Mouse (Mus musculus): ENCODE measurements at regions not wholly inside any gene's neighbourhood (a gene's known extent, or its start where the extent isn't known, plus 50 kb on each side); places are given as distances from the start of the nearest gene placed in this dataset.
A peak's percentile ranks its signal among the peaks of the same experiment; 100 is the strongest.

DNA sequence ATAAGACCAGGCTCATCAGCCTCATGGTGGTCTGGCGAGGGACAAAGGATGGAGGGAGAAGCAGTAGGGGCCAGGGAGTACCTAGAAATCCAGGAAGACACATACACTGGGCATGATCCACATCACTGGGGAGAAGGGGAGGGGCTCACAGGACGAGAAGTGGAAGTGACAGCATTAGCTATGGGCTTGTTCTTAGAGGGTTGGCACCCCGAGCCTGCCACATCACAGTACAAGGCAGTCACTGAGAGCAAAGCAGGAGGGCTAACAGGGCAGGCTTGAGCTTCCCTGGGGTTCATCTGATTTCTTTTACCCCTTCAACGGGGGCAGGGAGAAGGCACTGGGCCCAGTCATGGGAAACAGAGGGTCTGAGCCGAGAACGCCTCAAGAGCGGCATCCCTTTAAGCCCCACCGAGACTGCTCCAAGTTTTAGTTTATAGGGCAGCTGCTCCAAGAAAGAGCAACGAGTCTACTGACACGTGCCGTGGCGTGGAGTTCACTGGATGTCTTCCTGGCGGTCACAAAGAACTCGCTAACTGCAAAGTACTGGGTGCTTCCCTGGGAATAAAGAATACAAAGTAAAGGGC lies 115.1 kb upstream of the Foxn2 start:
- no peak overlapping the region for H3K9ac ChIP-seq (replicated peaks; ENCODE audit: low read length)
- H3K4me2 ChIP-seq (ENCODE audit: low read depth, low read length): no peak overlapping the region
- ATAC-seq (peak; percentile 16; the same call in 1 of the 2 replicates), DNase-seq (ENCODE audit: low spot score) (no peak)
- H3K4me3 ChIP-seq (ENCODE audit: low read length): no peak overlapping the region
- H3K27ac ChIP-seq: peak overlapping the region; percentile 69
- H3K9me3 ChIP-seq (ENCODE audit: low read length): no peaks in the 10 kb centered on the region
- H3K4me1 ChIP-seq (ENCODE audit: insufficient read depth, low read length): peaks cover 11% of the 10 kb centered on the region
- H3K27me3 ChIP-seq (ENCODE audit: insufficient read depth, low read length): no peaks in the 10 kb centered on the region
- TF ChIP-seq CTCF (IDR thresholded peaks at IDR 0.05; ENCODE audit: low read depth): no peak
- WGBS: 20% methylated on average over 14 of the region's 14 CpGs
- H3K36me3 ChIP-seq (ENCODE audit: insufficient read depth, low read length): no peaks in the 10 kb centered on the region

DNA sequence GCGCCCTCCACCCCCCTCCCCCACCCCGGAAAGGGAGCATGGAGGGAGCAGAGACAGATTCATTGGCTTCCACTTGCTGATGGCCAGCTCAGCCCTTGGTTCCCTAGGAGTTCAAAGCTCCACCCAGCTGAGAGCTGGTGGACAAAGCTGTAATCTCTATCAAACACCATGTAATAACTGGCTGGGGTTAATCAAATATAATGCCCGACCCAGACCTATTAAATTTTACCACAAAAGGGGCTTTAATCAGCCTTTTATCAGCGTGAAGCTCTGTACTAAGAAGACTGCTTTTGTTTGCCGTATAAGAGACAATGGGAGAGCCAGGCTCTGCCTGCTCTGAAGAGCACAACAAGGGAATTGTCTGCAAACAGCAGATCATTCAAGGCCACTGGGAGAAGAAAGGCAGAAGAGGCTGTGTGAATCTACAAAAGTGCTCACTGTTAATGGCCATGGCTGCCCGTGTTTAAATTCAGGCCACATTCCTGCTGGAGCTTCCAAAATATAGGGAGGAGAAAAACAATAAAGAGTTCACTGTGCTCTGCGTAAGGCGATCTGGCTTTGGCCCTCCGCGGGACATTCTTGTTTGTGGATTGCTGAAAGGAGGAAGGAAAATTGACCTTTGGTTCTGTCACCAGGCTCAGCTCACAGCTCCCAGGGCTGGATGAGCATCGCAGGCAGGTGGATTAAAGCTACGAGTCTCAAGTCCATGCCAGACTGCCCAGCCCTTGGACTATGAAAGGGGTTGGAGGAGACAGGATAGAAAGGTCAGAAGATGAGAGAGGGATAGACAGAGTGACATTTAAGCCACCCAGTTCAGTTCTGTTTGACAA lies 114.4 kb upstream of the Foxn2 start:
- H3K9me3 ChIP-seq (ENCODE audit: low read length): no peaks in the 10 kb centered on the region
- 12% methylated on average over 12 of the region's 12 CpGs for WGBS
- no peak for TF ChIP-seq CTCF (IDR thresholded peaks at IDR 0.05; ENCODE audit: low read depth)
- ATAC-seq: peak; percentile 81
- H3K27me3 ChIP-seq (ENCODE audit: insufficient read depth, low read length): no peaks in the 10 kb centered on the region
- DNase-seq (ENCODE audit: low spot score): peak; percentile 60
- H3K4me2 ChIP-seq (ENCODE audit: low read depth, low read length): no peak overlapping the region
- H3K27ac ChIP-seq: peak overlapping the region; percentile 69
- no peak overlapping the region for H3K4me3 ChIP-seq (ENCODE audit: low read length)
- H3K4me1 ChIP-seq (ENCODE audit: insufficient read depth, low read length): peaks cover 11% of the 10 kb centered on the region
- H3K9ac ChIP-seq (replicated peaks; ENCODE audit: low read length): no peak overlapping the region
- H3K36me3 ChIP-seq (ENCODE audit: insufficient read depth, low read length): no peaks in the 10 kb centered on the region

DNA sequence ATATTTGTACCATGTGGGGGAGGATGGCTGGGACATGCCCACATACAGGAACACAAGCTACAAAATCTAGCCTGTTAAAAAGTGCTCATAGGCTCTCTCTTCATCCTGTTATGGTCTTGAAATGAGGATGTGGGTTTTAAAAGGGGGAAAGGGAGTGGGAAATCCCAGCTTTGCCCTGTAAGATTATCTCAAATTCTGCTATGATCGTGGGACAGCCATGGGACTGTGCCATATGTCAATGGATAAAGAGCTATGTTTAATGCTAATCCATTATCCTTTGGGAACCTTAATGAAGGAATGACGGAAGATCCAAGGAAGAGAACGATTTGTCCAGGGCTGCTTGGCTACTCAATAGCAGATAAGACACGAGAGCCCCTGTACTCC lies 113.8 kb upstream of the Foxn2 start:
- H3K4me3 ChIP-seq (ENCODE audit: low read length): no peak overlapping the region
- H3K9ac ChIP-seq (replicated peaks; ENCODE audit: low read length): no peak overlapping the region
- ATAC-seq (no peak), DNase-seq (ENCODE audit: low spot score) (no peak)
- H3K27ac ChIP-seq: peak overlapping the region; percentile 69; the same call in 1 of the 2 replicates
- no peaks in the 10 kb centered on the region for H3K36me3 ChIP-seq (ENCODE audit: insufficient read depth, low read length)
- WGBS: 52% methylated on average over 4 of the region's 4 CpGs
- H3K9me3 ChIP-seq (ENCODE audit: low read length): no peaks in the 10 kb centered on the region
- TF ChIP-seq CTCF (IDR thresholded peaks at IDR 0.05; ENCODE audit: low read depth): no peak
- H3K4me1 ChIP-seq (ENCODE audit: insufficient read depth, low read length): peaks cover 11% of the 10 kb centered on the region
- H3K27me3 ChIP-seq (ENCODE audit: insufficient read depth, low read length): no peaks in the 10 kb centered on the region
- H3K4me2 ChIP-seq (ENCODE audit: low read depth, low read length): no peak overlapping the region

DNA sequence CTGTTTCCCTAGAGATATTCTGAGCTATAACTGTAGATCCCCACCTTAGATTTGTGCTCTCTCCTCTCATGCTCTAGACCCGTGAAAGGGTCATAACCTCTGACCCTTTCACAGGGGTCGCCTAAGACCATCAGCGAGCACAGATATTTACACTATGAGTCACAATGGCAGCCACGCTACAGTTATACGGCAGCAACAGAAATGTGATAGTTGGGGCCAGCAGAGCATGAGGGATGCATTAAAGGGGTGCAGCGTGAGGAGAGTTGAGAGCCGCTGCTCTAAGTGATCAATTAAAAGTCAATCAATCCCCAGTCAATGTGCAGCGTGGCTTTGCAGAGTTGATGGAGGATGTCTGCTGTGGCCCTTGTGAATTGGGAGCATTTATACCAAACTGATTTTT lies 112.7 kb upstream of the Foxn2 start:
- TF ChIP-seq CTCF (IDR thresholded peaks at IDR 0.05; ENCODE audit: low read depth): no peak
- H3K27me3 ChIP-seq (ENCODE audit: insufficient read depth, low read length): no peaks in the 10 kb centered on the region
- ATAC-seq (no peak), DNase-seq (ENCODE audit: low spot score) (no peak)
- H3K36me3 ChIP-seq (ENCODE audit: insufficient read depth, low read length): no peaks in the 10 kb centered on the region
- H3K9ac ChIP-seq (replicated peaks; ENCODE audit: low read length): no peak overlapping the region
- no peak overlapping the region for H3K4me3 ChIP-seq (ENCODE audit: low read length)
- H3K4me2 ChIP-seq (ENCODE audit: low read depth, low read length): no peak overlapping the region
- H3K9me3 ChIP-seq (ENCODE audit: low read length): no peaks in the 10 kb centered on the region
- no peak overlapping the region for H3K27ac ChIP-seq
- H3K4me1 ChIP-seq (ENCODE audit: insufficient read depth, low read length): peaks cover 11% of the 10 kb centered on the region
- WGBS: 41% methylated on average over 8 of the region's 8 CpGs

DNA sequence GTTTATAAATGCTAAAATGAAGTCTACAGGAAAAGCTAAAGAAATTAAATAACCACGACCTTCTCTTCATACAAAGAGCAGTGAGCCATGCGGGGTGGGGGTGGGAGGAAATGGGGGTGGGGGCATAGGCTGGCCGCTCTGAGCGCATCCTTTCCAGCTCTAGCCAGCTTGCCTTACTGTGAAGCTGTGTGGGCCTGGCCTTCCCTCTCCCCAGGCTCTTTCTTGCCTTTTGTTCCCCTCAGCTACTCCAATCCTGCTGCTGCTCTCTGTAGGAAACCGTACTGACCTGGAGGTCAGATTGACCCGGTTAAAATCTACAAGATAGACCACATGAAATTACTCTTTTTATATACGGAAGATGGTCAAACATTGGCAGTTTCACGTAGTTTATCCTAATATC lies 111.7 kb upstream of the Foxn2 start:
- peaks cover 11% of the 10 kb centered on the region for H3K4me1 ChIP-seq (ENCODE audit: insufficient read depth, low read length)
- ATAC-seq: 0 out of 2 replicates have a peak, but pooled peaks have one; percentile 31
- H3K9me3 ChIP-seq (ENCODE audit: low read length): no peaks in the 10 kb centered on the region
- H3K27me3 ChIP-seq (ENCODE audit: insufficient read depth, low read length): no peaks in the 10 kb centered on the region
- DNase-seq (ENCODE audit: low spot score): no peak
- H3K36me3 ChIP-seq (ENCODE audit: insufficient read depth, low read length): no peaks in the 10 kb centered on the region
- peak overlapping the region; percentile 36; the same call in 1 of the 2 replicates for H3K27ac ChIP-seq
- no peak overlapping the region for H3K4me2 ChIP-seq (ENCODE audit: low read depth, low read length)
- H3K4me3 ChIP-seq (ENCODE audit: low read length): no peak overlapping the region
- WGBS: 19% methylated on average over 8 of the region's 8 CpGs
- no peak for TF ChIP-seq CTCF (IDR thresholded peaks at IDR 0.05; ENCODE audit: low read depth)
- no peak overlapping the region for H3K9ac ChIP-seq (replicated peaks; ENCODE audit: low read length)

DNA sequence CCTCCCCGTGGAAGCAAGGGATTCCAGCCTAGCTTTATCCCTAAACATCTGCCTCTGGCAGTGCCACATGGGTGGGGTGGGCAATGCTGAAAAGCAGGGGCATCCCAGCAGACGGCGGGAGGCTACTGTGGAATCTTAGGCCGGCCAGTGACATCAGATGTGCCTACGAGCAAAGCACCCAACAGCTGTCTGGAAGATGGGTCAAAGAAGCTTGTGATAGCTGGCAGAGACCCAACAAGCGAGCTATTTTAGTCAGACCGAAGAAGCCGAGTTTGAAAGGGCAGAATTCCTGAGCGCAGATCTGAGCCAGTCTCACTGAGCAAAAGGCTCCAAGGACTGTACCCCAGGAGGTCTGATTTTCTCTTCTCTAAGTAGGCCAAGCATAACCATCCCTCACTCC lies 110.8 kb upstream of the Foxn2 start:
- no peak overlapping the region for H3K4me3 ChIP-seq (ENCODE audit: low read length)
- TF ChIP-seq CTCF (IDR thresholded peaks at IDR 0.05; ENCODE audit: low read depth): no peak
- H3K9me3 ChIP-seq (ENCODE audit: low read length): no peaks in the 10 kb centered on the region
- DNase-seq (ENCODE audit: low spot score): peak; percentile 61
- WGBS: 38% methylated on average over 9 of the region's 9 CpGs
- ATAC-seq: no peak
- no peaks in the 10 kb centered on the region for H3K36me3 ChIP-seq (ENCODE audit: insufficient read depth, low read length)
- H3K4me1 ChIP-seq (ENCODE audit: insufficient read depth, low read length): peaks cover 11% of the 10 kb centered on the region
- H3K9ac ChIP-seq (replicated peaks; ENCODE audit: low read length): no peak overlapping the region
- H3K4me2 ChIP-seq (ENCODE audit: low read depth, low read length): no peak overlapping the region
- no peak overlapping the region for H3K27ac ChIP-seq
- no peaks in the 10 kb centered on the region for H3K27me3 ChIP-seq (ENCODE audit: insufficient read depth, low read length)

DNA sequence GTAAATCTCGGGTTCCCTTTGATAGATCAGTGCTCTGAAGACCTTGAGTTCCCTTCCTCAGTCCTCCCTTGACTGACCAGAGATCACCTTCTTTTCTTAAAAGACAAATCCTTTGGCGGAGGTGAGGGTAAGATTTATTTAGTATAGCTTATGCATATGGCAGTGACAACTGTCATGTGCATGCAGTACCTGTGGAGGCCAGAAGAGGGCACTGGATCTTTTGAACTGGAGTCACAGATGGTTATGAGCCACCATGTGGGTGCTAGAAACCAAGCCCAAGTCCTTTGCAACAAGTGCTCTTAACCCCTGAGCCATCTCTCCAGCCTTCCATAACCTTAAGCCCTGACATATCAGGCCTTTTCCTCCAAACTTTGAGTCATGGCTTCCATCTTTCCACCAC lies 110.4 kb upstream of the Foxn2 start:
- peak; percentile 48 for TF ChIP-seq CTCF (IDR thresholded peaks at IDR 0.05; ENCODE audit: low read depth)
- H3K9ac ChIP-seq (replicated peaks; ENCODE audit: low read length): no peak overlapping the region
- H3K4me1 ChIP-seq (ENCODE audit: insufficient read depth, low read length): peaks cover 11% of the 10 kb centered on the region
- H3K4me2 ChIP-seq (ENCODE audit: low read depth, low read length): no peak overlapping the region
- no peaks in the 10 kb centered on the region for H3K36me3 ChIP-seq (ENCODE audit: insufficient read depth, low read length)
- WGBS: 73% methylated on average over 2 of the region's 2 CpGs
- no peaks in the 10 kb centered on the region for H3K9me3 ChIP-seq (ENCODE audit: low read length)
- ATAC-seq (no peak), DNase-seq (ENCODE audit: low spot score) (no peak)
- H3K27ac ChIP-seq: no peak overlapping the region
- no peak overlapping the region for H3K4me3 ChIP-seq (ENCODE audit: low read length)
- H3K27me3 ChIP-seq (ENCODE audit: insufficient read depth, low read length): no peaks in the 10 kb centered on the region
